Mouse (Mus musculus) liver (tissue): ENCODE data around the gene Nfx1.
"Not testable (repeated sequence)": the region's sequence is repeated elsewhere in the genome, so short reads cannot be mapped to it uniquely, and the experiment has no call there.

Experiments used
- DNase-seq: peaks from one replicate; pipeline ENCODE4 v3.0.0-alpha.2; 2020; ENCODE audit warnings: mixed read lengths

The Nfx1 gene

GRCm38 (mm10) chr4:40970842-40971701, at the start of gene Nfx1:
Gene Nfx1, plus strand, starts transcription at chr4:40970906.
- peak; percentile 96 for DNase-seq

GRCm38 (mm10) chr4:40921288-40921687, 49.4 kb upstream of the Nfx1 start:
- DNase-seq, result no peak

GRCm38 (mm10) chr4:40923087-40923651, 47.5 kb upstream of the Nfx1 start:
- DNase-seq, result no peak

- DNase-seq, result no peak
These were observed 45.1 kb upstream of the Nfx1 start for GRCm38 (mm10) chr4:40925568-40925967.

- DNase-seq, result no peak
These were observed 41.7 kb upstream of the Nfx1 start for GRCm38 (mm10) chr4:40929046-40929445.

GRCm38 (mm10) chr4:40933694-40934093, 37.0 kb upstream of the Nfx1 start:
- no peak for DNase-seq

- DNase-seq, result not testable (repeated sequence)
These were observed 36.3 kb upstream of the Nfx1 start for GRCm38 (mm10) chr4:40934369-40934768.

GRCm38 (mm10) chr4:40936175-40936839, 34.4 kb upstream of the Nfx1 start:
- DNase-seq, result no peak

- no peak for DNase-seq
These were observed 31.9 kb upstream of the Nfx1 start for GRCm38 (mm10) chr4:40938793-40939192.

GRCm38 (mm10) chr4:40943651-40944050, 27.1 kb upstream of the Nfx1 start:
- peak; percentile 45 for DNase-seq

GRCm38 (mm10) chr4:40946516-40947121, 24.1 kb upstream of the Nfx1 start:
- DNase-seq, result no peak

GRCm38 (mm10) chr4:40947565-40948159, 23.0 kb upstream of the Nfx1 start:
- DNase-seq, result peak; percentile 56

GRCm38 (mm10) chr4:40948160-40948708, 22.5 kb upstream of the Nfx1 start, which contains the start of the genes Bag1 and Chmp5:
Gene Bag1, minus strand, starts transcription at chr4:40948294.
Gene Chmp5, plus strand, starts transcription at chr4:40948407.
- peak; percentile 99 for DNase-seq

- peak; percentile 58 for DNase-seq
These were observed 17.2 kb upstream of the Nfx1 start for GRCm38 (mm10) chr4:40953521-40953920.

GRCm38 (mm10) chr4:40955942-40956341, 14.8 kb upstream of the Nfx1 start:
- DNase-seq, result peak; percentile 13

GRCm38 (mm10) chr4:40963536-40963935, 7.2 kb upstream of the Nfx1 start:
- DNase-seq, result no peak

GRCm38 (mm10) chr4:40969161-40969560, 1.5 kb upstream of the Nfx1 start:
- no peak for DNase-seq

- peak; percentile 14 for DNase-seq
These were observed 720 bp upstream of the Nfx1 start for GRCm38 (mm10) chr4:40969781-40970591.

GRCm38 (mm10) chr4:40970592-40970841, 189 bp upstream of the Nfx1 start:
- no peak for DNase-seq

- peak; percentile 76 for DNase-seq
These were observed 1.0 kb downstream of the Nfx1 start for GRCm38 (mm10) chr4:40971744-40972143.

- DNase-seq, result no peak
These were observed 3.3 kb downstream of the Nfx1 start for GRCm38 (mm10) chr4:40974011-40974410.

- no peak for DNase-seq
These were observed 5.0 kb downstream of the Nfx1 start for GRCm38 (mm10) chr4:40975678-40976077.
